Mouse (Mus musculus) MEL (cell line): ENCODE data around the gene Plpp2. TPM values are rescaled to one million over a fixed set of nuclear protein-coding genes. Genes with fewer than 3 reads are reported as not detected.

Experiments
- DNase-seq: peaks from one replicate; pipeline ENCODE4 v3.0.0; 2011; ENCODE audit warnings: low read depth, low spot score
- H3K27ac ChIP-seq: 2 replicates; pipeline ENCODE4 v1.5.1; 2012; ENCODE audit warnings: low read depth, mild to moderate bottlenecking, control low read depth, low read length, moderate library complexity; ENCODE audit not compliant: control insufficient read depth
- H3K27me3 ChIP-seq, 2 experiments: fragments of 150-350 bp in 1 of 2; sonication (generic) in 1 of 2; 2 replicates each; pipeline ENCODE4 v1.6.1; 2012; ENCODE audit warnings: low read length in 2 of 2, mild to moderate bottlenecking in 2 of 2, improper control_type of control experiment in 1 of 2, moderate library complexity in 1 of 2; ENCODE audit not compliant: insufficient read depth in 2 of 2, control insufficient read depth in 1 of 2
- H3K36me3 ChIP-seq, 2 experiments: 2 replicates each; pipeline ENCODE4 v1.6.1; 2012 to 2014; ENCODE audit warnings: low read length in 2 of 2, improper control_type of control experiment in 1 of 2, inconsistent platforms in 1 of 2, mild to moderate bottlenecking in 1 of 2; ENCODE audit not compliant: insufficient read depth in 2 of 2, control insufficient read depth in 1 of 2
- H3K4me1 ChIP-seq, 2 experiments: fragments of 150-350 bp in 1 of 2; sonication (generic) in 1 of 2; 2 replicates each; pipeline ENCODE4 v1.6.1; 2012; ENCODE audit warnings: low read length in 2 of 2, improper control_type of control experiment in 1 of 2, mild to moderate bottlenecking in 1 of 2; ENCODE audit not compliant: insufficient read depth in 2 of 2, control insufficient read depth in 1 of 2
- H3K4me3 ChIP-seq, 2 experiments: fragments of 150-350 bp in 1 of 2; sonication (generic) in 1 of 2; 2 replicates each; pipeline ENCODE4 v1.5.1; 2012; ENCODE audit warnings: low read depth in 2 of 2, low read length in 2 of 2, mild to moderate bottlenecking in 2 of 2, moderate library complexity in 2 of 2, control low read depth in 1 of 2, improper control_type of control experiment in 1 of 2; ENCODE audit not compliant: control insufficient read depth in 1 of 2, insufficient read depth in 1 of 2
- H3K79me2 ChIP-seq: 2 replicates; pipeline ENCODE4 v1.6.1; 2012; ENCODE audit warnings: mild to moderate bottlenecking, low read length, moderate library complexity; ENCODE audit not compliant: control insufficient read depth, poor library complexity, insufficient read depth
- H3K9ac ChIP-seq: 2 replicates; pipeline ENCODE4 v1.6.1; 2012; ENCODE audit warnings: low read depth, mild to moderate bottlenecking, control low read depth, low read length, moderate library complexity; ENCODE audit not compliant: control insufficient read depth, poor library complexity, severe bottlenecking
- H3K9me3 ChIP-seq: fragments of 150-350 bp; sonication (generic); replicated peaks from 2 replicates; pipeline ENCODE4 v1.6.1; 2012; ENCODE audit warnings: mild to moderate bottlenecking, low read length, improper control_type of control experiment, moderate library complexity; ENCODE audit not compliant: insufficient read depth
- BHLHE40 ChIP-seq: IDR thresholded peaks from 2 replicates; pipeline ENCODE4 v1.6.1; 2012; ENCODE audit warnings: low read depth, mild to moderate bottlenecking, inconsistent platforms, low read length, improper control_type of control experiment, borderline replicate concordance
- CTCF ChIP-seq, 3 experiments: IDR thresholded peaks in 2 of 3; conservative IDR thresholded peaks in 1 of 3; 2 replicates each; pipeline ENCODE4 v1.5.1; 2011 to 2012; ENCODE audit warnings: low read length in 3 of 3, low read depth in 2 of 3, mild to moderate bottlenecking in 2 of 3, improper control_type of control experiment in 1 of 3, inconsistent platforms in 1 of 3, mixed read lengths in 1 of 3, moderate library complexity in 1 of 3; ENCODE audit not compliant: control insufficient read depth in 1 of 3, insufficient read depth in 1 of 3, poor library complexity in 1 of 3, severe bottlenecking in 1 of 3
- EP300 ChIP-seq, 2 experiments: IDR thresholded peaks; 2 replicates each; pipeline ENCODE4 v1.6.1; 2011; ENCODE audit warnings: improper control_type of control experiment in 2 of 2, low read length in 2 of 2, low read depth in 1 of 2, mild to moderate bottlenecking in 1 of 2
- ETS1 ChIP-seq: IDR thresholded peaks from 2 replicates; pipeline ENCODE4 v1.6.1; 2012; ENCODE audit warnings: low read depth, mild to moderate bottlenecking, inconsistent platforms, low read length, improper control_type of control experiment, moderate library complexity
- HCFC1 ChIP-seq: IDR thresholded peaks from 2 replicates; pipeline ENCODE4 v1.6.1; 2012; ENCODE audit warnings: low read depth, mild to moderate bottlenecking, inconsistent platforms, low read length, improper control_type of control experiment, moderate library complexity
- MEF2A ChIP-seq: IDR thresholded peaks from 2 replicates; pipeline ENCODE4 v1.6.1; 2014; ENCODE audit warnings: low read depth, mild to moderate bottlenecking, inconsistent platforms, low read length, improper control_type of control experiment; ENCODE audit not compliant: poor library complexity, insufficient replicate concordance, severe bottlenecking; ENCODE audit errors: extremely low read depth
- POLR2AphosphoS5 ChIP-seq: IDR thresholded peaks from 2 replicates; pipeline ENCODE4 v1.6.1; 2012; ENCODE audit warnings: low read depth, borderline replicate concordance, mild to moderate bottlenecking, inconsistent platforms, low read length, moderate library complexity, mixed read lengths
- RCOR1 ChIP-seq: IDR thresholded peaks from 2 replicates; pipeline ENCODE4 v1.6.1; 2012; ENCODE audit warnings: low read depth, mild to moderate bottlenecking, inconsistent platforms, low read length, improper control_type of control experiment
- TBP ChIP-seq: IDR thresholded peaks from 2 replicates; pipeline ENCODE4 v1.8.0; 2011; ENCODE audit warnings: low read depth, low read length, improper control_type of control experiment
- UBTF ChIP-seq: IDR thresholded peaks from 2 replicates; pipeline ENCODE4 v1.6.1; 2012; ENCODE audit warnings: low read depth, mild to moderate bottlenecking, inconsistent platforms, low read length, improper control_type of control experiment, moderate library complexity, borderline replicate concordance; ENCODE audit not compliant: insufficient read depth
- USF1 ChIP-seq: IDR thresholded peaks from 2 replicates; pipeline ENCODE4 v1.6.1; 2014; ENCODE audit warnings: low read depth, mild to moderate bottlenecking, inconsistent platforms, low read length, improper control_type of control experiment, moderate library complexity
- USF2 ChIP-seq, 2 experiments: IDR thresholded peaks; 2 replicates each; pipeline ENCODE4 v1.6.1; 2011 to 2012; ENCODE audit warnings: improper control_type of control experiment in 2 of 2, low read length in 2 of 2, borderline replicate concordance in 1 of 2, inconsistent platforms in 1 of 2, low read depth in 1 of 2, mild to moderate bottlenecking in 1 of 2; ENCODE audit not compliant: insufficient read depth in 1 of 2
- ZNF384 ChIP-seq: IDR thresholded peaks from 2 replicates; pipeline ENCODE4 v1.6.1; 2012; ENCODE audit warnings: low read depth, mild to moderate bottlenecking, inconsistent platforms, low read length, improper control_type of control experiment
- polyA plus RNA-seq, 2 experiments: library from polyadenylated mRNA; stranded (reverse) in 1 of 2; unstranded in 1 of 2; fragments of >175 nt in 1 of 2; fragments of >200 nt in 1 of 2; gene quantifications; 2 replicates each; pipeline versions ENCODE4 v1.2.1 to v1.2.4; 2012; ENCODE audit warnings: low replicate concordance in 2 of 2, low read depth in 1 of 2; ENCODE audit not compliant: insufficient read length in 2 of 2, insufficient read depth in 1 of 2, missing spikeins in 1 of 2
- total RNA-seq: library from RNA; depleted of rRNA; stranded (reverse); fragments of 300-350 nt; gene quantifications from 2 replicates; pipeline ENCODE4 v1.2.3, GENCODE M21; 2012

The Plpp2 gene
- total and polyA plus RNA-seq, 3 experiments: 26.0 to 32.8 TPM; not detected in 1

GRCm38 (mm10) chr10:79580811-79581210 is 47.2 kb upstream of the Plpp2 start (continued):
- TF ChIP-seq CTCF (IDR thresholded peaks at IDR 0.05 in 2 of 3, conservative IDR thresholded peaks at IDR 0.05 in 1 of 3; ENCODE audit: control insufficient read depth in 1 of 3, insufficient read depth in 1 of 3, low read depth in 2 of 3, low read length in 3 of 3, poor library complexity in 1 of 3, severe bottlenecking in 1 of 3) (peak; percentile 68 to 80 (median 68)), UBTF (no peak), ETS1 (no peak), ZNF384 (no peak), EP300 (IDR thresholded peaks at IDR 0.05; ENCODE audit: low read depth in 1 of 2, low read length in 2 of 2) (no peak), TBP (no peak), HCFC1 (no peak)

DNA sequence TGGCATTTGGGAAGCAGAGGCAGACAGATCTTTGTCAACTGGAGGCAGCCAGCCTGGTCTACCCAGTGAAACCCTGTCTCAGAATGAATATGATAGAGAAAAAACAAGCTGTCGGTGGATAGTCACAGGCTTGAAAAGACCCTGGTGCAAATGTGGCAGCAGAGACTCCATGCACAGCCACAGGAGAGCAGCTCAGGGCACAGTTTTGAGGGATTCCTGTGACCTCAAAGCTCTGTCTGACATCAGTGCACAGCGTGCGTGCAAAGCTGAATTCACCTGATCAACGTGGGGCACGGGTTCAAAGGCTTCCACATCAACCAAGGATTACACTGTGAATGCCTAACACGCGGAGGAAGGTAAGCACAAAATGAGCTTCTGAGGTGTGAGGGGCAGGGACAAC is 46.8 kb upstream of the Plpp2 start:
- Histone ChIP-seq H3K9ac (no peak overlapping the region), H3K79me2 (no peaks in the 10 kb centered on the region), H3K4me3 (no peak overlapping the region), H3K27ac (no peak overlapping the region), H3K9me3 (no peaks in the 10 kb centered on the region), H3K4me1 (no peaks in the 10 kb centered on the region), H3K27me3 (no peaks in the 10 kb centered on the region; a peak in 1 of 4 replicates), H3K36me3 (no peaks in the 10 kb centered on the region)
- DNase-seq: no peak
- TF ChIP-seq BHLHE40: no peak
- no peak for TF ChIP-seq USF2 (IDR thresholded peaks at IDR 0.05; ENCODE audit: borderline replicate concordance in 1 of 2, insufficient read depth in 1 of 2, low read depth in 1 of 2, low read length in 2 of 2)

DNA sequence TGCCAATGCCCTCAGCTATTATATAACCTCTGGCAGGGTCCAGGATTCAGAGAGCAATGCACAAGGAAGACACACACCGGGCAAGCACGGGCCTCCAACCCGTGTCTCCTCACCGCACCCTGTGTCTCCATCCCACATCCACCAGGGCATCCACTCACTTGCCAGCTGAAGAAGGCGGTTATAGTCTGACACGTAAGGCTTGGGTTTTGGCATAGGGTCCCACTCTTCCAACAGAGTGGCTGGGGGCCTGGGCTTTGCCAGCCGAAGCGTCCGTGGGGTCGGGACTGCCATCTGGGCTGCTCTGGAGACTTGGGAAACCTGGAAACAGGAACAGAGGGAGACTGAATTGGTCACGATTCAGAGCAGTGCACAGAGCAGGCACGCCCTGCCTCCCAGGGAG is 46.2 kb upstream of the Plpp2 start:
- TF ChIP-seq ZNF384: no peak
- no peak for TF ChIP-seq POLR2AphosphoS5
- TF ChIP-seq ETS1: no peak
- TF ChIP-seq MEF2A: no peak
- no peak for TF ChIP-seq USF1
- no peak for TF ChIP-seq CTCF (IDR thresholded peaks at IDR 0.05 in 2 of 3, conservative IDR thresholded peaks at IDR 0.05 in 1 of 3; ENCODE audit: control insufficient read depth in 1 of 3, insufficient read depth in 1 of 3, low read depth in 2 of 3, low read length in 3 of 3, poor library complexity in 1 of 3, severe bottlenecking in 1 of 3)
- no peak for TF ChIP-seq RCOR1

More for the DNA sequence above, 46.2 kb upstream of the Plpp2 start:
- no peak overlapping the region for H3K9ac ChIP-seq
- no peak overlapping the region for H3K4me3 ChIP-seq
- no peaks in the 10 kb centered on the region for H3K36me3 ChIP-seq
- no peaks in the 10 kb centered on the region for H3K4me1 ChIP-seq
- H3K9me3 ChIP-seq: no peaks in the 10 kb centered on the region
- no peak for DNase-seq
- no peaks in the 10 kb centered on the region; a peak in 1 of 4 replicates for H3K27me3 ChIP-seq
- no peak overlapping the region for H3K27ac ChIP-seq
- H3K79me2 ChIP-seq: no peaks in the 10 kb centered on the region
